Mouse (Mus musculus) right cerebral cortex, postnatal 14 days (tissue): Measurements from ENCODE around the gene Phox2b.

Experiments used
- DNase-seq: peaks from one replicate; pipeline ENCODE4 v3.0.0; 2022

Phox2b gene

DNA sequence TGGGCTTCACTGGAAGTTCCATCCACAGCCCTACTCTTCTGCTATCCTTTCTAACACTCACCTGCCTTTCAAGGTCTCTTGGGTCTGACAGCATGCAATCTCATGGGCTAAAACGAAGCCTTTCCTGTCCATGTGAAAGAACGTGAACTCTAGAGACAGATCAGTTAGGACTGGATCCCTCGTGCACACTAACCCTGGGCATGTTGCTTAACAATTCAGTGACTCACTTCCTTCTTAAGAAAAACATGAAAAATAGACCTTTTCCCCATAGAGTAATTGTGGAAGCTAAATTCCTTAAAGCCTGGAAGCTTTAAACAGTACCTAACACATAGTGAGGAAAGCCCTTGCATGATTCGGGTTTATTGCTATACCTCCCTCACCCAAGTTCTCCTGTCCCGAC is 8.2 kb downstream of the Phox2b start:
- DNase-seq = no peak

DNA sequence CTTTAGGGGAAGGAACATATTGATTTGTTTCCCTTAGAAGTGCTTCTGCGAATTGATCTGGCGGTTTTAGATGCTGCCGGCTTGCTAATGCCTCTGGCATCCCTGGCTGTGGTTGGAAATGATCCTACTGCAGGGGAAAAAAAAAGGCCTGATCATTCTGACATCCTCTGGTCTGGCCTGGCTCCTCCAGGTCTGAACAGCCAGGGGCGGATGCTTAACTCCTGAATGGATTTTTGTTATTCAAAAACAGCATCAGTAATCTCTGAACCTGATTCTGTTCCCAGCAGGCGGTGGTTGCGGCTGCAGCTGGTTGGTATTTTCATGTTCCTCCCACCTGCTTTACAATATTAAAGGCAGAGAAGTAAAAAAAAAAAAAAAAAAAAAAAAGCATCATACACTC is 16.0 kb downstream of the Phox2b start:
- no peak for DNase-seq

DNA sequence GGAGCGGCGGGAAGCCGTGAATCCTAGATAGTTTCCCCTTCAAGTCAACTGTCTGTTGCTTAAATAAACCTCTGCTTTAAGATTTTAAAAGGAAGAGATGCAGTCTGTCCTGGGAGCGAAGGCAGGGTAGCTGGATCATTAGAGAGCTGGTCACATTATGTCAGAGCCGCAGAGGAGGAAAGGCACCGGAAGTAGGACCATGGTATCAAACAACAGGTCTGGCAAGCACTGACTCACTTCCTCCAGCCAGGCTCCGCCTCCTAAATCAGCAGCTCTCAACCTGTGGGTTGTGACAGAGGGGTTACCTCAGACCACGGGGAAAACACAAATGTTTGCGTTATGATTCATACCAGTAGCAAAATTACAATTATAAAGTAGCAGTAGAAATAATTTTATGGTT is 35.5 kb downstream of the Phox2b start:
- DNase-seq = no peak

DNA sequence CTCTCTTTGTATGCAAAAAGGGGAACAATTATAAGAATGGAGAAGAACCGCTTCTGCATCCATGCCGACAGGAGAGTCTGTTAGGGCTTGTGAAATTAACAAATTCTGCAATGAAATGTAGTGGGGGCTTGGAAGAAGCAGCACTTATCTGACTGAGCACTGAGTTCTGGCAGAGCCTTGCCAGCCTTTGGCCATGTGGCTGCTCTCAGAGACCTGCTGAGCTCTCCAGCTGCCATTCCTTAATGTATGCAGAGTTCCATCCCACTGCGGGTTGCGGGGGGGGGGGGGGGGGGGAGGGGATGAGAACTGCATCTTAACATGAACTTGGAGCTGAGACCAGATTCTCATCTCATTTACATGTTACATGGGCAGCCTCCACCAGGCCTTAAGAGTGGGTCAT is 38.6 kb downstream of the Phox2b start:
- no peak for DNase-seq

DNA sequence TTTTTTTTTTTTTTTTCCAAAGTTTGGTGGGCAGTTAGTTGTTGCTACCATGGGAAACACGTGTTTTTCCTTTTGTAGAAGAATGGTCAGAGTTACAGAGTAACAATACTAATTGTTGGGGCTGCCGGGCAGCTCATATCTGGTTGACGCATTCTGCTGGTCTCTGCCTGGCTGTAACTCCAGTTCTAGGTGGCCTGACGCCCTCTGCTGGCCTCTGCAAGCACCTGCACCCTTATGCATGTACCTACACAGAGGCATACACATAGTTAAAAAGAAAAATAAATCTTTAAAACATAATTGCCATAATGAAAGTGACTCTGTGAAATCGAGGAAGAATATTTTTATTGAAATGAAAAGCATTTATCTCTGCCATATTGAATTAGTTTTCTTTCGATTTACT is 41.3 kb downstream of the Phox2b start:
- DNase-seq = no peak

DNA sequence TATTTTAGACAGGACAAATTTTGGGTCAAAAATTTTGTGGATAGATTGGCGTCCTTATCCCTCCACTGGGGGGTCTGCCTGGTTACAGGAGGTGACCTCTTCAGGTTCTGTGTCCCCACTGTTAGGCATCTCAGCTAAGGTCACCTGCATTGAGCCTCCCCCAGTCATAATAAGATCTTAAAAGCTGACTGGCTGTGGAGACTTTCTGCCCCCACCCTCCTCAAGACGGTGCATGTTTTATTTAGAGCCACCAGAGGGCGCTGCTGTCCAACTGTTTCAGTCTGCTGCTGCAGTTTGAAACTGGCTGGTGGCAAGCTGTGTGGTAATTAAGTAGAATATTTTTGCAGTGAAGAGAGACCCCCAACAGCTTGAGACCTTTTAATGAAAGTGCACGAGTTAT is 51.1 kb downstream of the Phox2b start:
- peak; percentile 43 for DNase-seq
